Mouse (Mus musculus): ENCODE measurements at regions not wholly inside any gene's neighbourhood (a gene's known extent, or its start where the extent isn't known, plus 50 kb on each side); places are given as distances from the start of the nearest gene placed in this dataset.

- TF ChIP-seq CTCF (IDR thresholded peaks at IDR 0.05) (no peak), POLR2A (IDR thresholded peaks at IDR 0.05; ENCODE audit: insufficient read depth, low read depth, low read length) (no peak), EP300 (IDR thresholded peaks at IDR 0.05; ENCODE audit: insufficient read depth, low read depth, low read length) (no peak)
Observed at GRCm38 (mm10) chr1:80033121-80033520, 172.1 kb upstream of the Serpine2 start.

Data from heart, adult 2 months (tissue).